Mouse (Mus musculus) MEL (cell line): ENCODE data around the gene Evc. TPM values are rescaled to one million over a fixed set of nuclear protein-coding genes. Genes with fewer than 3 reads are reported as not detected.

Source experiments
- DNase-seq: peaks from one replicate; pipeline ENCODE4 v3.0.0; 2011; ENCODE audit warnings: low read depth, low spot score
- H3K27ac ChIP-seq: 2 replicates; pipeline ENCODE4 v1.5.1; 2012; ENCODE audit warnings: low read depth, mild to moderate bottlenecking, control low read depth, low read length, moderate library complexity; ENCODE audit not compliant: control insufficient read depth
- H3K27me3 ChIP-seq, 2 experiments: fragments of 150-350 bp in 1 of 2; sonication (generic) in 1 of 2; 2 replicates each; pipeline ENCODE4 v1.6.1; 2012; ENCODE audit warnings: low read length in 2 of 2, mild to moderate bottlenecking in 2 of 2, improper control_type of control experiment in 1 of 2, moderate library complexity in 1 of 2; ENCODE audit not compliant: insufficient read depth in 2 of 2, control insufficient read depth in 1 of 2
- H3K36me3 ChIP-seq, 2 experiments: 2 replicates each; pipeline ENCODE4 v1.6.1; 2012 to 2014; ENCODE audit warnings: low read length in 2 of 2, improper control_type of control experiment in 1 of 2, inconsistent platforms in 1 of 2, mild to moderate bottlenecking in 1 of 2; ENCODE audit not compliant: insufficient read depth in 2 of 2, control insufficient read depth in 1 of 2
- H3K4me1 ChIP-seq, 2 experiments: fragments of 150-350 bp in 1 of 2; sonication (generic) in 1 of 2; 2 replicates each; pipeline ENCODE4 v1.6.1; 2012; ENCODE audit warnings: low read length in 2 of 2, improper control_type of control experiment in 1 of 2, mild to moderate bottlenecking in 1 of 2; ENCODE audit not compliant: insufficient read depth in 2 of 2, control insufficient read depth in 1 of 2
- H3K4me3 ChIP-seq, 2 experiments: fragments of 150-350 bp in 1 of 2; sonication (generic) in 1 of 2; 2 replicates each; pipeline ENCODE4 v1.5.1; 2012; ENCODE audit warnings: low read depth in 2 of 2, low read length in 2 of 2, mild to moderate bottlenecking in 2 of 2, moderate library complexity in 2 of 2, control low read depth in 1 of 2, improper control_type of control experiment in 1 of 2; ENCODE audit not compliant: control insufficient read depth in 1 of 2, insufficient read depth in 1 of 2
- H3K79me2 ChIP-seq: 2 replicates; pipeline ENCODE4 v1.6.1; 2012; ENCODE audit warnings: mild to moderate bottlenecking, low read length, moderate library complexity; ENCODE audit not compliant: control insufficient read depth, poor library complexity, insufficient read depth
- H3K9ac ChIP-seq: 2 replicates; pipeline ENCODE4 v1.6.1; 2012; ENCODE audit warnings: low read depth, mild to moderate bottlenecking, control low read depth, low read length, moderate library complexity; ENCODE audit not compliant: control insufficient read depth, poor library complexity, severe bottlenecking
- H3K9me3 ChIP-seq: fragments of 150-350 bp; sonication (generic); replicated peaks from 2 replicates; pipeline ENCODE4 v1.6.1; 2012; ENCODE audit warnings: mild to moderate bottlenecking, low read length, improper control_type of control experiment, moderate library complexity; ENCODE audit not compliant: insufficient read depth
- BHLHE40 ChIP-seq: IDR thresholded peaks from 2 replicates; pipeline ENCODE4 v1.6.1; 2012; ENCODE audit warnings: low read depth, mild to moderate bottlenecking, inconsistent platforms, low read length, improper control_type of control experiment, borderline replicate concordance
- E2F4 ChIP-seq: IDR thresholded peaks from 2 replicates; pipeline ENCODE4 v1.6.1; 2011; ENCODE audit warnings: low read depth, low read length, improper control_type of control experiment, borderline replicate concordance
- ELF1 ChIP-seq: IDR thresholded peaks from 2 replicates; pipeline ENCODE4 v1.6.1; 2014; ENCODE audit warnings: low read depth, mild to moderate bottlenecking, inconsistent platforms, low read length, improper control_type of control experiment, moderate library complexity
- EP300 ChIP-seq, 2 experiments: IDR thresholded peaks; 2 replicates each; pipeline ENCODE4 v1.6.1; 2011; ENCODE audit warnings: improper control_type of control experiment in 2 of 2, low read length in 2 of 2, low read depth in 1 of 2, mild to moderate bottlenecking in 1 of 2
- ETS1 ChIP-seq: IDR thresholded peaks from 2 replicates; pipeline ENCODE4 v1.6.1; 2012; ENCODE audit warnings: low read depth, mild to moderate bottlenecking, inconsistent platforms, low read length, improper control_type of control experiment, moderate library complexity
- GABPA ChIP-seq: IDR thresholded peaks from 2 replicates; pipeline ENCODE4 v1.6.1; 2012; ENCODE audit warnings: low read depth, mild to moderate bottlenecking, inconsistent platforms, low read length, improper control_type of control experiment, moderate library complexity
- GATA1 ChIP-seq: IDR thresholded peaks from 2 replicates; pipeline ENCODE4 v1.6.1; 2011; ENCODE audit warnings: low read depth, low read length, improper control_type of control experiment
- JUND ChIP-seq: IDR thresholded peaks from 2 replicates; pipeline ENCODE4 v1.6.1; 2011; ENCODE audit warnings: low read depth, mild to moderate bottlenecking, improper control_type of control experiment, low read length
- MAX ChIP-seq: IDR thresholded peaks from 2 replicates; pipeline ENCODE4 v1.6.1; 2011; ENCODE audit warnings: low read length, improper control_type of control experiment
- MAZ ChIP-seq: IDR thresholded peaks from 2 replicates; pipeline ENCODE4 v1.6.1; 2012; ENCODE audit warnings: low read depth, mild to moderate bottlenecking, inconsistent platforms, low read length, improper control_type of control experiment
- MEF2A ChIP-seq: IDR thresholded peaks from 2 replicates; pipeline ENCODE4 v1.6.1; 2014; ENCODE audit warnings: low read depth, mild to moderate bottlenecking, inconsistent platforms, low read length, improper control_type of control experiment; ENCODE audit not compliant: poor library complexity, insufficient replicate concordance, severe bottlenecking; ENCODE audit errors: extremely low read depth
- MYC ChIP-seq: IDR thresholded peaks from 2 replicates; pipeline ENCODE4 v1.6.1; 2011; ENCODE audit warnings: low read depth, mild to moderate bottlenecking, low read length, improper control_type of control experiment, moderate library complexity
- NRF1 ChIP-seq: IDR thresholded peaks from 2 replicates; pipeline ENCODE4 v1.6.1; 2014; ENCODE audit warnings: low read depth, mild to moderate bottlenecking, inconsistent platforms, low read length, improper control_type of control experiment, moderate library complexity; ENCODE audit not compliant: poor library complexity, insufficient read depth, severe bottlenecking
- POLR2A ChIP-seq, 2 experiments: IDR thresholded peaks; 2 replicates each; pipeline ENCODE4 v1.6.1; 2011 to 2012; ENCODE audit warnings: low read length in 2 of 2, mild to moderate bottlenecking in 2 of 2, control low read depth in 1 of 2, improper control_type of control experiment in 1 of 2, low read depth in 1 of 2, moderate library complexity in 1 of 2; ENCODE audit not compliant: control insufficient read depth in 1 of 2, insufficient read depth in 1 of 2, poor library complexity in 1 of 2
- POLR2AphosphoS2 ChIP-seq: IDR thresholded peaks from 2 replicates; pipeline ENCODE4 v1.6.1; 2011; ENCODE audit warnings: low read length, improper control_type of control experiment
- POLR2AphosphoS5 ChIP-seq: IDR thresholded peaks from 2 replicates; pipeline ENCODE4 v1.6.1; 2012; ENCODE audit warnings: low read depth, borderline replicate concordance, mild to moderate bottlenecking, inconsistent platforms, low read length, moderate library complexity, mixed read lengths
- RAD21 ChIP-seq: IDR thresholded peaks from 2 replicates; pipeline ENCODE4 v1.6.1; 2011; ENCODE audit warnings: mild to moderate bottlenecking, low read depth, low read length, improper control_type of control experiment
- SIN3A ChIP-seq: IDR thresholded peaks from 2 replicates; pipeline ENCODE4 v1.6.1; 2012; ENCODE audit warnings: low read length, improper control_type of control experiment, inconsistent platforms
- TAL1 ChIP-seq: IDR thresholded peaks from 2 replicates; pipeline ENCODE4 v1.6.1; 2012; ENCODE audit warnings: mild to moderate bottlenecking, inconsistent platforms, low read length, moderate library complexity, mixed read lengths
- TBP ChIP-seq: IDR thresholded peaks from 2 replicates; pipeline ENCODE4 v1.8.0; 2011; ENCODE audit warnings: low read depth, low read length, improper control_type of control experiment
- USF1 ChIP-seq: IDR thresholded peaks from 2 replicates; pipeline ENCODE4 v1.6.1; 2014; ENCODE audit warnings: low read depth, mild to moderate bottlenecking, inconsistent platforms, low read length, improper control_type of control experiment, moderate library complexity
- USF2 ChIP-seq, 2 experiments: IDR thresholded peaks; 2 replicates each; pipeline ENCODE4 v1.6.1; 2011 to 2012; ENCODE audit warnings: improper control_type of control experiment in 2 of 2, low read length in 2 of 2, borderline replicate concordance in 1 of 2, inconsistent platforms in 1 of 2, low read depth in 1 of 2, mild to moderate bottlenecking in 1 of 2; ENCODE audit not compliant: insufficient read depth in 1 of 2
- ZKSCAN1 ChIP-seq: IDR thresholded peaks from 2 replicates; pipeline ENCODE4 v1.6.1; 2012; ENCODE audit warnings: low read depth, mild to moderate bottlenecking, inconsistent platforms, low read length, improper control_type of control experiment, moderate library complexity
- ZMIZ1 ChIP-seq: IDR thresholded peaks from 2 replicates; pipeline ENCODE4 v1.6.1; 2012; ENCODE audit warnings: low read depth, mild to moderate bottlenecking, inconsistent platforms, low read length, improper control_type of control experiment, moderate library complexity
- polyA plus RNA-seq, 2 experiments: library from polyadenylated mRNA; stranded (reverse) in 1 of 2; unstranded in 1 of 2; fragments of >175 nt in 1 of 2; fragments of >200 nt in 1 of 2; gene quantifications; 2 replicates each; pipeline versions ENCODE4 v1.2.1 to v1.2.4; 2012; ENCODE audit warnings: low replicate concordance in 2 of 2, low read depth in 1 of 2; ENCODE audit not compliant: insufficient read length in 2 of 2, insufficient read depth in 1 of 2, missing spikeins in 1 of 2
- total RNA-seq: library from RNA; depleted of rRNA; stranded (reverse); fragments of 300-350 nt; gene quantifications from 2 replicates; pipeline ENCODE4 v1.2.3, GENCODE M21; 2012; rRNA removed

Evc gene
- total RNA-seq (not detected in 2 replicates), polyA plus RNA-seq (not detected)

GRCm38 (mm10) chr5:37336485-37337105 lies at the start of gene Evc:
Gene Evc (minus strand): TSS chr5:37336894.
- Histone ChIP-seq H3K36me3 (no peaks in the 10 kb centered on the region), H3K27ac (no peak within 1 kb of the TSS), H3K4me1 (no peaks in the 10 kb centered on the region), H3K9me3 (no peaks in the 10 kb centered on the region), H3K4me3 (no peak within 1 kb of the TSS), H3K79me2 (no peaks in the 10 kb centered on the region), H3K9ac (no peak within 1 kb of the TSS), H3K27me3 (no peaks in the 10 kb centered on the region)
- no peak for TF ChIP-seq POLR2AphosphoS2
- no peak for TF ChIP-seq MYC
- no peak for TF ChIP-seq ELF1
- no peak for TF ChIP-seq ZKSCAN1
- TF ChIP-seq TBP: no peak
- no peak for TF ChIP-seq USF2 (IDR thresholded peaks at IDR 0.05; ENCODE audit: borderline replicate concordance in 1 of 2, insufficient read depth in 1 of 2, low read depth in 1 of 2, low read length in 2 of 2)
- no peak for TF ChIP-seq USF1
- TF ChIP-seq GATA1: no peak
- no peak for TF ChIP-seq ZMIZ1
- no peak for TF ChIP-seq MEF2A
- TF ChIP-seq POLR2A (IDR thresholded peaks at IDR 0.05; ENCODE audit: control insufficient read depth in 1 of 2, insufficient read depth in 1 of 2, low read depth in 1 of 2, low read length in 2 of 2, poor library complexity in 1 of 2): no peak
- TF ChIP-seq EP300 (IDR thresholded peaks at IDR 0.05; ENCODE audit: low read depth in 1 of 2, low read length in 2 of 2): no peak
- TF ChIP-seq GABPA: no peak
- no peak for DNase-seq

DNA sequence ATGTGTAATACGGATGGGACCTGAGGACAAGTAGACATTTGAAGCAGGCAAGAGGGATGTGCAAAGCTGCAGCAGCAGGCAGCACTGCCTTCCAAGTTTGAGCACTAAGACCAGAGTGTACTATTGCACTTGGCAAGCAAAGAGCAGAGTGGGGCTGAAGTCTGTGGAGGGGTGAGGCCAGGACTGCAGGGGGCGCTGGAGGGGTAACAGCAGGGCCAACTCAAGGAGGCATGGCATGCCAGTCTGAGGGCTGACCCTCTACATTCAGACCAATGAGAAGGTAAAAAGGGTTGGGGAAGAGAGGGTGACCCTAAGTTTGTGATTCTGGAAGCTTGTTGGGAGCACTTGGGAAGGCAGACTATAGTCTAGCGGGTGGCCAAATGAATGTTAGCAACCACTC lies 46.9 kb upstream of the Evc start:
- no peak for DNase-seq
- Histone ChIP-seq H3K36me3 (no peaks in the 10 kb centered on the region), H3K9ac (no peak overlapping the region), H3K4me1 (no peaks in the 10 kb centered on the region), H3K27me3 (no peaks in the 10 kb centered on the region), H3K4me3 (no peak overlapping the region), H3K9me3 (no peaks in the 10 kb centered on the region), H3K79me2 (no peaks in the 10 kb centered on the region), H3K27ac (no peak overlapping the region)
- TF ChIP-seq TAL1 (no peak), MYC (no peak), E2F4 (no peak), SIN3A (no peak), NRF1 (no peak), MAZ (no peak), MAX (no peak), ETS1 (no peak), POLR2AphosphoS5 (no peak), ELF1 (no peak), RAD21 (no peak), JUND (no peak), BHLHE40 (no peak), MEF2A (no peak), EP300 (IDR thresholded peaks at IDR 0.05; ENCODE audit: low read depth in 1 of 2, low read length in 2 of 2) (no peak), TBP (no peak)
